Mouse (Mus musculus) CH12.LX (cell line): Measurements from ENCODE around the gene Ndufb2. TPM values are rescaled to one million over a fixed set of nuclear protein-coding genes. Genes with fewer than 3 reads are reported as not detected.

ENCODE experiments used
- DNase-seq: peaks from one replicate; pipeline ENCODE4 v3.0.0-alpha.2; 2013; ENCODE audit errors: extremely low read depth
- H3K27ac ChIP-seq: 2 replicates; pipeline ENCODE4 v1.5.1; 2012; ENCODE audit warnings: low read depth, mild to moderate bottlenecking, control low read depth, moderate library complexity; ENCODE audit not compliant: insufficient read depth
- H3K27me3 ChIP-seq: replicated peaks from 2 replicates; pipeline ENCODE3; 2012; ENCODE audit warnings: inconsistent platforms
- H3K36me3 ChIP-seq, 2 experiments: replicated peaks in 1 of 2; 2 replicates each; pipeline versions ENCODE3 to v1.6.1; 2012; ENCODE audit warnings: inconsistent platforms in 1 of 2, low read length in 1 of 2, mild to moderate bottlenecking in 1 of 2, mixed read lengths in 1 of 2, moderate library complexity in 1 of 2; ENCODE audit not compliant: control insufficient read depth in 1 of 2, insufficient read depth in 1 of 2
- H3K4me1 ChIP-seq, 2 experiments: 2 replicates each; pipeline ENCODE4 v1.6.1; 2012; ENCODE audit warnings: inconsistent platforms in 1 of 2, moderate library complexity in 1 of 2; ENCODE audit not compliant: insufficient read depth in 2 of 2, control insufficient read depth in 1 of 2
- H3K4me2 ChIP-seq: 2 replicates; pipeline ENCODE4 v1.6.1; 2012; ENCODE audit warnings: low read depth, mild to moderate bottlenecking, control low read depth; ENCODE audit not compliant: poor library complexity, insufficient read depth, severe bottlenecking
- H3K4me3 ChIP-seq, 3 experiments: fragments of 150-350 bp in 1 of 3; sonication (generic) in 1 of 3; replicated peaks in 1 of 3; 2 replicates each; pipeline versions ENCODE3 to v1.5.1; 2011 to 2012; ENCODE audit warnings: low read depth in 2 of 3, low read length in 2 of 3, mild to moderate bottlenecking in 2 of 3, moderate library complexity in 2 of 3, control low read depth in 1 of 3, improper control_type of control experiment in 1 of 3, inconsistent platforms in 1 of 3, mixed read lengths in 1 of 3; ENCODE audit not compliant: poor library complexity in 1 of 3
- H3K79me2 ChIP-seq: replicated peaks from 2 replicates; pipeline ENCODE4 v1.6.1; 2012; ENCODE audit warnings: mild to moderate bottlenecking, moderate library complexity; ENCODE audit not compliant: control insufficient read depth, poor library complexity, insufficient read depth, severe bottlenecking; ENCODE audit errors: extremely low read depth
- H3K9ac ChIP-seq: 2 replicates; pipeline ENCODE4 v1.6.1; 2012; ENCODE audit warnings: low read depth, mild to moderate bottlenecking, control low read depth, moderate library complexity; ENCODE audit not compliant: insufficient read depth
- H3K9me3 ChIP-seq: replicated peaks from 2 replicates; pipeline ENCODE3; 2012; ENCODE audit warnings: low read length, inconsistent platforms, mixed read lengths
- BHLHE40 ChIP-seq: IDR thresholded peaks from 2 replicates; pipeline ENCODE4 v1.6.1; 2011; ENCODE audit warnings: mild to moderate bottlenecking, low read depth, low read length, improper control_type of control experiment
- CHD1 ChIP-seq: IDR thresholded peaks from 2 replicates; pipeline ENCODE4 v1.6.1; 2012; ENCODE audit warnings: low read depth, low read length, improper control_type of control experiment, inconsistent platforms
- E2F4 ChIP-seq: IDR thresholded peaks from 2 replicates; pipeline ENCODE4 v1.6.1; 2011; ENCODE audit warnings: low read depth, low read length, improper control_type of control experiment; ENCODE audit not compliant: insufficient replicate concordance
- ELF1 ChIP-seq: IDR thresholded peaks from 2 replicates; pipeline ENCODE4 v1.6.1; 2014; ENCODE audit warnings: low read depth, mild to moderate bottlenecking, inconsistent platforms, low read length, improper control_type of control experiment
- EP300 ChIP-seq: IDR thresholded peaks from 2 replicates; pipeline ENCODE4 v1.6.1; 2011; ENCODE audit warnings: low read length, improper control_type of control experiment
- ETS1 ChIP-seq: conservative IDR thresholded peaks from 2 replicates; pipeline ENCODE4 v1.6.1; 2012; ENCODE audit warnings: low read depth, mild to moderate bottlenecking, inconsistent platforms, low read length, improper control_type of control experiment, moderate library complexity
- GABPA ChIP-seq: IDR thresholded peaks from 2 replicates; pipeline ENCODE4 v1.6.1; 2012; ENCODE audit warnings: low read depth, low read length, improper control_type of control experiment, inconsistent platforms; ENCODE audit not compliant: insufficient replicate concordance
- HCFC1 ChIP-seq: IDR thresholded peaks from 2 replicates; pipeline ENCODE4 v1.6.1; 2012; ENCODE audit warnings: low read depth, mild to moderate bottlenecking, inconsistent platforms, low read length, improper control_type of control experiment
- IRF4 ChIP-seq: IDR thresholded peaks from 2 replicates; pipeline ENCODE4 v1.6.1; 2014; ENCODE audit warnings: low read depth, mild to moderate bottlenecking, inconsistent platforms, low read length, improper control_type of control experiment
- JUN ChIP-seq: IDR thresholded peaks from 2 replicates; pipeline ENCODE4 v1.6.1; 2011; ENCODE audit warnings: low read depth, mild to moderate bottlenecking, low read length, improper control_type of control experiment, moderate library complexity; ENCODE audit not compliant: insufficient read depth
- KAT2A ChIP-seq: IDR thresholded peaks from 2 replicates; pipeline ENCODE4 v1.6.1; 2012; ENCODE audit warnings: low read length, improper control_type of control experiment, inconsistent platforms; ENCODE audit not compliant: insufficient replicate concordance
- MAFK ChIP-seq: IDR thresholded peaks from 2 replicates; pipeline ENCODE4 v1.6.1; 2011; ENCODE audit warnings: low read length, improper control_type of control experiment; ENCODE audit not compliant: insufficient replicate concordance
- MAX ChIP-seq: IDR thresholded peaks from 2 replicates; pipeline ENCODE4 v1.6.1; 2011; ENCODE audit warnings: low read length, improper control_type of control experiment
- MAZ ChIP-seq: IDR thresholded peaks from 2 replicates; pipeline ENCODE4 v1.6.1; 2012; ENCODE audit warnings: low read depth, mild to moderate bottlenecking, inconsistent platforms, low read length, improper control_type of control experiment, moderate library complexity
- MXI1 ChIP-seq: IDR thresholded peaks from 2 replicates; pipeline ENCODE4 v1.6.1; 2011; ENCODE audit warnings: mild to moderate bottlenecking, low read depth, low read length, improper control_type of control experiment
- MYC ChIP-seq: IDR thresholded peaks from 2 replicates; pipeline ENCODE4 v1.6.1; 2011; ENCODE audit warnings: low read depth, mild to moderate bottlenecking, improper control_type of control experiment, low read length
- NELFE ChIP-seq: IDR thresholded peaks from 2 replicates; pipeline ENCODE4 v1.6.1; 2011; ENCODE audit warnings: low read depth, low read length, improper control_type of control experiment
- PAX5 ChIP-seq: IDR thresholded peaks from 2 replicates; pipeline ENCODE4 v1.6.1; 2012; ENCODE audit warnings: low read length, inconsistent platforms, mixed read lengths
- RAD21 ChIP-seq: IDR thresholded peaks from 2 replicates; pipeline ENCODE4 v1.6.1; 2011; ENCODE audit warnings: low read depth, mild to moderate bottlenecking, low read length, improper control_type of control experiment, moderate library complexity
- SIN3A ChIP-seq: IDR thresholded peaks from 2 replicates; pipeline ENCODE4 v1.6.1; 2012; ENCODE audit warnings: low read length, improper control_type of control experiment, inconsistent platforms
- TBP ChIP-seq: conservative IDR thresholded peaks from 2 replicates; pipeline ENCODE4 v1.6.1; 2011; ENCODE audit warnings: low read depth, low read length, improper control_type of control experiment
- TCF12 ChIP-seq: IDR thresholded peaks from 2 replicates; pipeline ENCODE4 v1.6.1; 2014; ENCODE audit warnings: low read depth, mild to moderate bottlenecking, inconsistent platforms, low read length, improper control_type of control experiment
- UBTF ChIP-seq: IDR thresholded peaks from 2 replicates; pipeline ENCODE4 v1.6.1; 2012; ENCODE audit warnings: low read depth, mild to moderate bottlenecking, inconsistent platforms, low read length, improper control_type of control experiment, moderate library complexity
- USF1 ChIP-seq: IDR thresholded peaks from 2 replicates; pipeline ENCODE4 v1.6.1; 2014; ENCODE audit warnings: low read depth, mild to moderate bottlenecking, inconsistent platforms, low read length, improper control_type of control experiment
- USF2 ChIP-seq: conservative IDR thresholded peaks from 2 replicates; pipeline ENCODE4 v1.6.1; 2011; ENCODE audit warnings: low read depth, low read length, improper control_type of control experiment
- ZC3H11A ChIP-seq: IDR thresholded peaks from 2 replicates; pipeline ENCODE4 v1.6.1; 2012; ENCODE audit warnings: low read depth, mild to moderate bottlenecking, inconsistent platforms, low read length, improper control_type of control experiment
- ZKSCAN1 ChIP-seq: IDR thresholded peaks from 2 replicates; pipeline ENCODE4 v1.6.1; 2012; ENCODE audit warnings: low read depth, inconsistent platforms, low read length, improper control_type of control experiment, borderline replicate concordance
- ZMIZ1 ChIP-seq: IDR thresholded peaks from 2 replicates; pipeline ENCODE4 v1.6.1; 2012; ENCODE audit warnings: low read depth, mild to moderate bottlenecking, inconsistent platforms, low read length, improper control_type of control experiment
- dilution Hi-C: fragments of 300-500 bp; cut with MboI; formaldehyde crosslinking; loops from 2 replicates; pipeline ENCODE4 v1.14.3; 2020; ENCODE audit warnings: low sequenced_read_pairs; ENCODE audit not compliant: extremely low pct_unique_long_range_greater_than_20kb, extremely low pct_ligation_motif_present
- in situ Hi-C: fragments of 300-500 bp; cut with MboI; formaldehyde crosslinking; loops from 3 replicates; pipeline ENCODE4 v1.14.3; 2019; ENCODE audit warnings: low sequenced_read_pairs, low pct_ligation_motif_present, low pct_unique_long_range_greater_than_20kb, mixed read lengths
- polyA plus RNA-seq: library from polyadenylated mRNA; unstranded; fragments of >175 nt; gene quantifications from 2 replicates; pipeline ENCODE4 v1.2.1, GENCODE M21; 2012; ENCODE audit warnings: low read depth; ENCODE audit not compliant: insufficient read length
- total RNA-seq, 2 experiments: library from RNA; depleted of rRNA; stranded (reverse); fragments of 300-350 nt in 1 of 2; fragments of >200 nt in 1 of 2; gene quantifications; 2 replicates each; pipeline ENCODE4 v1.2.3; 2012 to 2014

Ndufb2 gene
- total and polyA plus RNA-seq, 3 experiments: 90.9 to 225 (median 162) TPM

DNA sequence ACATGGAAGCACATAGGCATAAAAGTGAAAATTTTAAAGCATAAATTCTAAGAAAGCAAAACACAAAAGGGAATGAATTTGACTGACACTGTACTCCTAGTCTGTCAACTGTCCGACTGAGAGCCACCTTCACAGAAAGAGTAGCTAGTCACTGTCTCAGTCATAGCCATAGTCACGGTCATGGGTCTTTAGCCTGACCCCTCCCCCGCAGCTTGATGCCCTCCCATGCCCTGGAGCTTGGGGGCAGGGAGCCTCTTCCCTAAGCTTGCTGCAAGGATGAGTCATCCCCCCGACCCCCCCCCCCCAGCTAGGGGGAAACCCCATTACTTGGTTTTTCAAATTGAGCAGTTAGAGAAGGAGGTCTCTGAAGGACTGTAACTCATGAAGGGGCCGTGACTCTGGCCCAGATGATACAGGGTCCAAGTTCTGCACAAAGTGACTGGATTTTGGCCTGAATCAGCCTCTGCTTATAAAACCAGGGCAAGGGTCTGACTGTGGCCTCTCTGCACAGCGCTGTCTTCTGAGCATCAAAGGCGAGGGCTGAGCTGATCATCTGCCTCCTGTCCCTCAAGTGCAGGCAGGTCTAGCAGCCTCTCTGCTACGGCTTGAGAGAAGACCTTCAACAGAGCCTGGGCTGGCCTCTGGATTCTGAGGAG, 40.3 kb upstream of the Ndufb2 start (continued):
- TF ChIP-seq MAZ (peak; percentile 97), ZMIZ1 (no peak), UBTF (0 out of 2 replicates have a peak, but pooled peaks have one; percentile 46), IRF4 (peak; percentile 92), NELFE (peak; percentile 64; the same call in 1 of the 2 replicates), EP300 (peak; percentile 81), TBP (peak; percentile 81), ETS1 (peak; percentile 83), TCF12 (peak; percentile 82)

DNA sequence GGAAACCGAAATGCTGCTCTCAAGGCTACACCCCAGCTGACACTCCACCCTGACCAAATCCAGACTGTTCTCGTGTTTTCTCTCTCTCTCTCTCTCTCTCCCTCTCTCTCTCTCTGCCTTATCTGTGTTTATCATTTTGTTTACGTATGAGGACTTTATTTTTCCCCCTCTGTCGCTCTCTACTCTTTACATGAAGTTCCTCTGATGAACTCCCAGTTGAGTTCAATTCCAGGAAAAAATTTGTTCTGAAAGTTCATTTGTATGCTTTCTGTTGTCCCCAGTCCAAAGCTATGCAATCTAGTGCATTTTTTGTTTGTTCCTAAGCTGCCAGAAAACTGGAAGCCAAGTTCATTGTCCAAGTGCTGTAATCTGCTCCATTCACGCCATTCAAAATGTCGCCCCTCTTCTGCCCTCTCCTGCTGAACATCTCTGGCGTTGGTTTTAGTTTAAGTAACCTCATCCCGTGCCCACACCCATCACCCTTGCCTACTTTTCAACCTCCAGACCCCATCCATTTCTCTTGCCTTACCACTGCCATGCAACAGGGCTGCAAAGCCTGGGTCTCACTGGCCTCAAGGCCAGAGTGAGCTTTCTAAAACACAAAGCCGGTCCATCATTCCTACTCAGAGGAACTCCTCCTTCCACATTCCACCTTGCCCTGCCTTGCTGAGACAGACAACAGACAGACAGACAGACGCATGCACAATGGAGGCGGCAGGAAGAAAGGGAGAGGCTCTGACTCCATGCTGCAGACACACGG, 37.3 kb upstream of the Ndufb2 start:
- dilution Hi-C loops (loop anchor here (25.0 kb wide), 1 partner anchor 93 kb away; no protein-coding TSS in a partner anchor), in situ Hi-C loops (loop anchor here (5.0 kb wide), 1 partner anchor 38 kb away; no protein-coding TSS in a partner anchor)
- H3K27me3 ChIP-seq: peaks cover 17% of the 10 kb centered on the region
- TF ChIP-seq USF1 (no peak), E2F4 (no peak), HCFC1 (no peak), CHD1 (no peak), ZC3H11A (no peak), MAFK (no peak), KAT2A (no peak), ELF1 (no peak), RAD21 (no peak), GABPA (no peak), PAX5 (no peak), BHLHE40 (no peak), ZKSCAN1 (no peak), SIN3A (no peak), TBP (no peak), MAX (no peak), MYC (no peak), MXI1 (no peak), USF2 (no peak), JUN (no peak)
- H3K4me3 ChIP-seq: no peak overlapping the region
- H3K36me3 ChIP-seq: no peaks in the 10 kb centered on the region
- H3K79me2 ChIP-seq: no peaks in the 10 kb centered on the region; the same call in 1 of the 2 replicates
- DNase-seq: no peak
- H3K9ac ChIP-seq: no peak overlapping the region
- peaks cover 0 to 31% of the 10 kb centered on the region in 2 experiments; a peak in 3 of 4 replicates for H3K4me1 ChIP-seq
- H3K27ac ChIP-seq: no peak overlapping the region
- H3K9me3 ChIP-seq: peaks cover 2% of the 10 kb centered on the region
- no peak overlapping the region for H3K4me2 ChIP-seq
